Mouse (Mus musculus) kidney, adult 2 months (tissue): ENCODE data around the gene Lbx1.

ENCODE experiments used
- CTCF ChIP-seq: fragments of 200-500 bp; conservative IDR thresholded peaks from 2 replicates; pipeline ENCODE4 v1.5.1; 2011; ENCODE audit warnings: low read depth, mild to moderate bottlenecking, control low read depth, low read length, moderate library complexity, mixed read lengths; ENCODE audit not compliant: insufficient read depth, insufficient read length
- POLR2A ChIP-seq: fragments of 200-500 bp; IDR thresholded peaks from one replicate; pipeline ENCODE4 v1.6.1; 2011; ENCODE audit warnings: low read depth, low read length, control low read depth

GRCm38 (mm10) chr19:45208438-45209060 is 27.1 kb downstream of the Lbx1 start:
- TF ChIP-seq POLR2A = no peak
- TF ChIP-seq CTCF = no peak
